In genomic region chr1:90543801-90544795, GRCm38 (mm10) we compare ENCODE assay signal across 21 mouse cellular contexts. TPM values are rescaled to one million over a fixed set of nuclear protein-coding genes. Genes with fewer than 3 reads are reported as not detected.
DNase-seq lines count a peak whose midpoint lies in the region; ATAC-seq lines count a peak whose summit lies in the region.
"Had no signal": no experiment of that assay in that cellular context is flagged by ENCODE, and none has a peak within 500 bp of the region (broad histone marks: within the 10 kb centered on the region; RNA-seq: fewer than 3 reads in every experiment).

No protein-coding gene starts in this region.

- no peak for DNase-seq in forebrain, embryonic 10.5 days (ENCODE audit: extremely low spot score, low spot score)
- peak; percentile 81 for DNase-seq in embryo, embryonic 10.5 days (ENCODE audit: low spot score)
- DNase-seq in neural tube, embryonic 11.5 days (ENCODE audit: low spot score): peak; percentile 70
- DNase-seq in layer of hippocampus, postnatal 14 days (ENCODE audit: low spot score in 2 of 2): no peak
- no peak for DNase-seq in lung, postnatal 10 days
- DNase-seq: adrenal gland, adult 2 months; cerebellum, adult 8-10 months; gastrocnemius, postnatal 14 days; heart, adult 2 months; thymus, adult 18-20 months; thymus, postnatal 4 days had no signal

- H3K4me2 ChIP-seq in forebrain, embryonic 15.5 days (replicated peaks): no peak overlapping the region
- H3K4me2 ChIP-seq in midbrain, embryonic 12.5 days (replicated peaks): no peak overlapping the region; the same call in 1 of the 2 replicates
- H3K4me2 ChIP-seq in midbrain, embryonic 13.5 days (replicated peaks): no peak overlapping the region
- no peak overlapping the region for H3K4me2 ChIP-seq in neural tube, embryonic 11.5 days (ENCODE audit: low read depth)
- H3K4me2 ChIP-seq: embryonic facial prominence, embryonic 15.5 days; forebrain, embryonic 13.5 days; heart, embryonic 15.5 days; limb, embryonic 15.5 days; liver, embryonic 15.5 days had no signal

- H3K36me3 ChIP-seq in forebrain, embryonic 10.5 days (replicated peaks): no peaks in the 10 kb centered on the region
- no peaks in the 10 kb centered on the region for H3K36me3 ChIP-seq in forebrain, embryonic 15.5 days
- no peaks in the 10 kb centered on the region for H3K36me3 ChIP-seq in midbrain, embryonic 12.5 days
- H3K36me3 ChIP-seq in midbrain, embryonic 13.5 days: peaks cover 4% of the 10 kb centered on the region; the same call in 1 of the 2 replicates
- H3K36me3 ChIP-seq in neural tube, embryonic 11.5 days (ENCODE audit: control insufficient read depth, insufficient read depth, low read length): no peaks in the 10 kb centered on the region
- H3K36me3 ChIP-seq: embryonic facial prominence, embryonic 15.5 days; heart, embryonic 15.5 days; limb, embryonic 15.5 days; liver, embryonic 15.5 days had no signal

- H3K9ac ChIP-seq in forebrain, embryonic 15.5 days (replicated peaks): no peak overlapping the region
- no peak overlapping the region for H3K9ac ChIP-seq in midbrain, embryonic 12.5 days (replicated peaks)
- no peak overlapping the region for H3K9ac ChIP-seq in midbrain, embryonic 13.5 days (replicated peaks)
- H3K9ac ChIP-seq in neural tube, embryonic 11.5 days (ENCODE audit: low read length): no peak overlapping the region
- H3K9ac ChIP-seq: embryonic facial prominence, embryonic 15.5 days; forebrain, embryonic 13.5 days; heart, embryonic 15.5 days; limb, embryonic 15.5 days; liver, embryonic 15.5 days had no signal

- no peak for ATAC-seq in forebrain, embryonic 15.5 days (replicated peaks)
- ATAC-seq in midbrain, embryonic 12.5 days (ENCODE audit: low FRiP score, low read depth): no peak
- ATAC-seq in midbrain, embryonic 13.5 days: no peak
- peak; percentile 65 for ATAC-seq in neural tube, embryonic 11.5 days (ENCODE audit: insufficient read depth, low FRiP score, low TSS enrichment)
- ATAC-seq: forebrain, embryonic 13.5 days; intestine, embryonic 16.5 days; lung, postnatal 0 days had no signal

- H3K4me3 ChIP-seq in forebrain, embryonic 10.5 days: no peak overlapping the region
- H3K4me3 ChIP-seq in forebrain, embryonic 15.5 days: no peak overlapping the region
- no peak overlapping the region for H3K4me3 ChIP-seq in midbrain, embryonic 12.5 days
- no peak overlapping the region for H3K4me3 ChIP-seq in midbrain, embryonic 13.5 days (replicated peaks)
- no peak overlapping the region for H3K4me3 ChIP-seq in neural tube, embryonic 11.5 days (ENCODE audit: low read depth, low read length)
- H3K4me3 ChIP-seq: embryonic facial prominence, embryonic 15.5 days; forebrain, embryonic 13.5 days; heart, adult 2 months; heart, embryonic 15.5 days; limb, embryonic 15.5 days; liver, embryonic 15.5 days had no signal

- 35% methylated on average over 19 of the region's 19 CpGs for WGBS in forebrain, embryonic 10.5 days
- WGBS in forebrain, embryonic 15.5 days: 32% methylated on average over 19 of the region's 19 CpGs
- WGBS in midbrain, embryonic 12.5 days: 28% methylated on average over 19 of the region's 19 CpGs
- 28% methylated on average over 19 of the region's 19 CpGs for WGBS in midbrain, embryonic 13.5 days
- 20% methylated on average over 19 of the region's 19 CpGs for WGBS in neural tube, embryonic 11.5 days

- H3K27me3 ChIP-seq in forebrain, embryonic 10.5 days (ENCODE audit: poor library complexity, severe bottlenecking): no peaks in the 10 kb centered on the region
- no peaks in the 10 kb centered on the region for H3K27me3 ChIP-seq in forebrain, embryonic 15.5 days
- no peaks in the 10 kb centered on the region for H3K27me3 ChIP-seq in midbrain, embryonic 12.5 days
- H3K27me3 ChIP-seq in midbrain, embryonic 13.5 days: no peaks in the 10 kb centered on the region
- no peaks in the 10 kb centered on the region for H3K27me3 ChIP-seq in neural tube, embryonic 11.5 days (ENCODE audit: control insufficient read depth, insufficient read depth, low read length)
- H3K27me3 ChIP-seq: embryonic facial prominence, embryonic 15.5 days; forebrain, embryonic 13.5 days; heart, embryonic 15.5 days; limb, embryonic 15.5 days; liver, embryonic 15.5 days had no signal

- H3K27ac ChIP-seq in forebrain, embryonic 10.5 days: peak overlapping the region; percentile 54
- no peak overlapping the region for H3K27ac ChIP-seq in forebrain, embryonic 15.5 days (replicated peaks)
- H3K27ac ChIP-seq in midbrain, embryonic 12.5 days (replicated peaks): peak overlapping the region; percentile 20; the same call in 1 of the 2 replicates
- H3K27ac ChIP-seq in midbrain, embryonic 13.5 days: no peak overlapping the region
- peak overlapping the region; percentile 42; the same call in 1 of the 2 replicates for H3K27ac ChIP-seq in neural tube, embryonic 11.5 days (ENCODE audit: low read depth, low read length)
- H3K27ac ChIP-seq: embryonic facial prominence, embryonic 15.5 days; forebrain, embryonic 13.5 days; heart, adult 2 months; heart, embryonic 15.5 days; limb, embryonic 15.5 days; liver, embryonic 15.5 days had no signal

- H3K9me3 ChIP-seq in forebrain, embryonic 10.5 days: peaks cover 11% of the 10 kb centered on the region
- H3K9me3 ChIP-seq in forebrain, embryonic 15.5 days: 0 out of 2 replicates have a peak, but pooled peaks cover 8% of the 10 kb centered on the region
- H3K9me3 ChIP-seq in midbrain, embryonic 12.5 days: peaks cover 14% of the 10 kb centered on the region; the same call in 1 of the 2 replicates
- H3K9me3 ChIP-seq in midbrain, embryonic 13.5 days: peaks cover 9% of the 10 kb centered on the region
- H3K9me3 ChIP-seq in neural tube, embryonic 11.5 days (ENCODE audit: control insufficient read depth, low read length): 0 out of 2 replicates have a peak, but pooled peaks cover 7% of the 10 kb centered on the region
- H3K9me3 ChIP-seq: forebrain, embryonic 13.5 days; liver, embryonic 15.5 days had no signal

- H3K4me1 ChIP-seq in forebrain, embryonic 10.5 days: peaks cover 24% of the 10 kb centered on the region
- H3K4me1 ChIP-seq in forebrain, embryonic 15.5 days: no peaks in the 10 kb centered on the region
- H3K4me1 ChIP-seq in midbrain, embryonic 12.5 days: peaks cover 13% of the 10 kb centered on the region; the same call in 1 of the 2 replicates
- peaks cover 16% of the 10 kb centered on the region for H3K4me1 ChIP-seq in midbrain, embryonic 13.5 days (replicated peaks)
- peaks cover 7% of the 10 kb centered on the region; the same call in 1 of the 2 replicates for H3K4me1 ChIP-seq in neural tube, embryonic 11.5 days (ENCODE audit: control insufficient read depth, insufficient read depth, low read length)
- H3K4me1 ChIP-seq: embryonic facial prominence, embryonic 15.5 days; heart, embryonic 15.5 days; liver, embryonic 15.5 days had no signal

RNA-seq across cellular contexts. Expression of gene Cops8, which starts 58.7 kb away (rescaled TPM):
- polyA plus RNA-seq in forebrain, embryonic 10.5 days (2016; fragmentation: Nextera tagmentation; extraction: Ambion mirVana): 189 and 196 TPM in 2 replicates
- 180 and 195 TPM in 2 replicates for polyA plus RNA-seq in forebrain, embryonic 15.5 days (2015; fragmentation: Nextera tagmentation; extraction: Ambion mirVana)
- 164 and 171 TPM in 2 replicates for polyA plus RNA-seq in midbrain, embryonic 12.5 days (2016; fragmentation: Nextera tagmentation; extraction: Ambion mirVana)
- 180 and 185 TPM in 2 replicates for polyA plus RNA-seq in midbrain, embryonic 13.5 days (2015; fragmentation: Nextera tagmentation; extraction: Ambion mirVana)
- polyA plus RNA-seq in neural tube, embryonic 11.5 days (2014; fragmentation: Nextera tagmentation; extraction: Ambion mirVana): 192 and 200 TPM in 2 replicates
- total RNA-seq in layer of hippocampus, postnatal 14 days (2021): 100 to 1,000 TPM; 110 to 112 TPM

Comparison
In these comparisons a context has a peak if more than half of its experiments do, and no peak if none do; other contexts are left out.
1. H3K27ac ChIP-seq: peak in forebrain, embryonic 10.5 days (single experiment), midbrain, embryonic 12.5 days (single experiment) and neural tube, embryonic 11.5 days (single experiment); none in forebrain, embryonic 15.5 days (single experiment) and midbrain, embryonic 13.5 days (single experiment).
2. DNase-seq: peak in embryo, embryonic 10.5 days (single experiment) and neural tube, embryonic 11.5 days (single experiment); none in forebrain, embryonic 10.5 days (single experiment), layer of hippocampus, postnatal 14 days (0 of 2) and lung, postnatal 10 days (single experiment).